Mouse (Mus musculus): ENCODE measurements at regions not wholly inside any gene's neighbourhood (a gene's known extent, or its start where the extent isn't known, plus 50 kb on each side); places are given as distances from the start of the nearest gene placed in this dataset.

DNA sequence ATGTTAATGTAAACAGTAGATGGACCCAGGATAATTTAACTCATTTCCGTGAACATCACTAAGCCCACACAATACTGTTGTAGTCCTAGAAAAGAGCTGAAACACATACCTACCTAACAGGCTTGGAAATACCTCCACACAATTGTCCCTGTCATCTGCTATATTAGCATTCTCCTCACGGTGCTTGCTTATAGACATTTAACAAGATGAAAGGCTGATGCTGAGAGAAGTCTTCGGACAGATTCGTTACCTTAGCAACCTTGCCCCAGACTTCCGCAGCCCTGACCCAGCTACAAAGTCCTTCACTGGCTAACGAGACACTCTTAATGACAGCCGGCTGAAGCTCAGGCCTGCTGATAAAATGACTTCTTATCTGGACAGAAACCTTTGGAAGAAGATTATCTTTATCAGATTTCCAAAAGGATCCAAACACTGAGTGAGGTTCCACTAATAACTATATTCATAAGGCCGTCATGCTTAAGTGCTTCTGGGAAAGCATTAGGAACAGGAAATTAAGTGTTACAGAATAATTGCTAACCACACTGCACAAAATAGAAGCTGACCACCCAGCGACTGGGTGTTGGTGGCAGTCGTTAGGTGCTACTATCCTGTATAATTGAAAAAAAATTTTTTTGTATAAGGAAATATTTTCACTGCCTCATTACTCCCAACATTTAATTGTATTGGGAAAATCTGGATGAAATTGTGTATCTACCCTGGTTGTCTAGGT, 267.0 kb upstream of the Tmpo start:
- TF ChIP-seq GATA1 (IDR thresholded peaks at IDR 0.05; ENCODE audit: borderline replicate concordance, low read length) (no peak), FLI1 (IDR thresholded peaks at IDR 0.05; ENCODE audit: low read length) (no peak)

Data from megakaryocyte, embryonic 14.5 days (primary cell).